In the genomic region with DNA sequence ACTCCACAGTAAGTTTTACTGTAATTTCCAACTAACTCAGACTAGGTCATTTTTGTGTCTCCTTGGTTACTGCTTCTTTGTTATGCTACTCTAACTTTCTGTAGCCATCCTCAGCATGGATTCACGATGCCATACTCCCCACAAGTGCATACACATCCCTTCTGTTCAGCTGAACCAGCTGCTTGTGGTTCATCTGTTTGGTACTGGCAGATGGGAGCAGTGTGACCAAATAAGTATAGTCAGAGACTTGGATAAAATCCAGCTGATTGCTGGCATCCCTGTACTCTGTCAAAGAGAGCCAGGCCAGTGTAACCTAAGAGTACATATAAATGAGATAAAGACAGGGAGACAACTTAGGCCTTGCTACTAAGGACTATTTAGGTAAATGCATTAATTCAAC, we compare ENCODE assay signal across 8 mouse cellular contexts.
DNase-seq lines count a peak whose midpoint lies in the region; ATAC-seq and TF ChIP-seq lines count a peak whose summit lies in the region.

No protein-coding gene starts in this region.

- no peaks in the 10 kb centered on the region for H3K27me3 ChIP-seq in hindbrain, embryonic 12.5 days
- H3K27me3 ChIP-seq in midbrain, embryonic 10.5 days (ENCODE audit: low read depth, poor library complexity, severe bottlenecking): no peaks in the 10 kb centered on the region
- no peaks in the 10 kb centered on the region for H3K27me3 ChIP-seq in intestine, postnatal 0 days (replicated peaks; ENCODE audit: control insufficient read depth, insufficient read depth, low read length)
- no peaks in the 10 kb centered on the region for H3K27me3 ChIP-seq in liver, embryonic 11.5 days (replicated peaks; ENCODE audit: control insufficient read depth, insufficient read depth, low read length)

- H3K4me1 ChIP-seq in hindbrain, embryonic 12.5 days: peaks cover 4% of the 10 kb centered on the region; the same call in 1 of the 2 replicates
- peaks cover 13% of the 10 kb centered on the region for H3K4me1 ChIP-seq in midbrain, embryonic 10.5 days
- no peaks in the 10 kb centered on the region for H3K4me1 ChIP-seq in intestine, postnatal 0 days (replicated peaks; ENCODE audit: control insufficient read depth, insufficient read depth, low read length)
- H3K4me1 ChIP-seq in liver, embryonic 11.5 days (replicated peaks; ENCODE audit: control insufficient read depth, insufficient read depth, low read length): no peaks in the 10 kb centered on the region

- ATAC-seq in hindbrain, embryonic 12.5 days (ENCODE audit: low FRiP score): peak; percentile 91
- no peak for ATAC-seq in megakaryocyte progenitor cell, adult 5-6 weeks (replicated peaks; ENCODE audit: poor library complexity)
- ATAC-seq in erythroblast, adult 5-6 weeks (replicated peaks; ENCODE audit: low FRiP score, poor library complexity, severe bottlenecking): no peak
- ATAC-seq in intestine, postnatal 0 days: no peak
- no peak for ATAC-seq in liver, embryonic 11.5 days (replicated peaks; ENCODE audit: low FRiP score)

- no peak overlapping the region for H3K4me2 ChIP-seq in hindbrain, embryonic 12.5 days (replicated peaks)
- no peak overlapping the region for H3K4me2 ChIP-seq in intestine, postnatal 0 days (replicated peaks; ENCODE audit: low read depth)
- H3K4me2 ChIP-seq in liver, embryonic 11.5 days: no peak overlapping the region

- DNase-seq in Muller cell, postnatal 12 days (ENCODE audit: inconsistent ontology term): peak; percentile 63
- peak; percentile 33 for DNase-seq in cerebellum, adult 9-11 months
- no peak for DNase-seq in midbrain, embryonic 10.5 days (ENCODE audit: low spot score)
- no peak for DNase-seq in liver, embryonic 11.5 days (ENCODE audit: low spot score)

- TF ChIP-seq CTCF in intestine, postnatal 0 days (IDR thresholded peaks at IDR 0.05; ENCODE audit: low read depth): no peak

- no peak overlapping the region for H3K9ac ChIP-seq in hindbrain, embryonic 12.5 days
- no peak overlapping the region for H3K9ac ChIP-seq in intestine, postnatal 0 days (ENCODE audit: low read depth, low read length)
- H3K9ac ChIP-seq in liver, embryonic 11.5 days (ENCODE audit: low read depth, low read length): no peak overlapping the region

- no peak overlapping the region for H3K27ac ChIP-seq in hindbrain, embryonic 12.5 days
- 0 out of 2 replicates have a peak overlapping the region, but pooled peaks have one; percentile 49 for H3K27ac ChIP-seq in midbrain, embryonic 10.5 days (replicated peaks)
- no peak overlapping the region for H3K27ac ChIP-seq in intestine, postnatal 0 days (ENCODE audit: low read depth, low read length)
- no peak overlapping the region for H3K27ac ChIP-seq in liver, embryonic 11.5 days (ENCODE audit: low read depth, low read length)

- no peaks in the 10 kb centered on the region for H3K36me3 ChIP-seq in hindbrain, embryonic 12.5 days
- no peaks in the 10 kb centered on the region for H3K36me3 ChIP-seq in midbrain, embryonic 10.5 days
- H3K36me3 ChIP-seq in intestine, postnatal 0 days (ENCODE audit: control insufficient read depth, insufficient read depth): no peaks in the 10 kb centered on the region
- H3K36me3 ChIP-seq in liver, embryonic 11.5 days (ENCODE audit: control insufficient read depth, insufficient read depth, low read length): no peaks in the 10 kb centered on the region

- 17% methylated on average over 1 of the region's 1 CpGs for WGBS in hindbrain, embryonic 12.5 days
- 65% methylated on average over 1 of the region's 1 CpGs for WGBS in midbrain, embryonic 10.5 days
- 35% methylated on average over 1 of the region's 1 CpGs for WGBS in intestine, postnatal 0 days
- 24% methylated on average over 1 of the region's 1 CpGs for WGBS in liver, embryonic 11.5 days

- H3K4me3 ChIP-seq in hindbrain, embryonic 12.5 days: no peak overlapping the region
- no peak overlapping the region for H3K4me3 ChIP-seq in midbrain, embryonic 10.5 days
- H3K4me3 ChIP-seq in intestine, postnatal 0 days (ENCODE audit: low read depth, low read length): no peak overlapping the region
- H3K4me3 ChIP-seq in liver, embryonic 11.5 days (ENCODE audit: low read depth, low read length): no peak overlapping the region

- H3K9me3 ChIP-seq in hindbrain, embryonic 12.5 days (replicated peaks): no peaks in the 10 kb centered on the region
- H3K9me3 ChIP-seq in midbrain, embryonic 10.5 days (replicated peaks): no peaks in the 10 kb centered on the region
- H3K9me3 ChIP-seq in intestine, postnatal 0 days (ENCODE audit: control insufficient read depth): no peaks in the 10 kb centered on the region
- no peaks in the 10 kb centered on the region for H3K9me3 ChIP-seq in liver, embryonic 11.5 days (ENCODE audit: control insufficient read depth, low read length)

Comparison
In these comparisons a context has a peak if more than half of its experiments do, and no peak if none do; other contexts are left out.
1. DNase-seq: peak in Muller cell, postnatal 12 days (single experiment) and cerebellum, adult 9-11 months (single experiment); none in midbrain, embryonic 10.5 days (single experiment) and liver, embryonic 11.5 days (single experiment).